Mouse (Mus musculus): ENCODE measurements around the gene Fundc1. TPM values are rescaled to one million over a fixed set of nuclear protein-coding genes. Genes with fewer than 3 reads are reported as not detected.

The Fundc1 gene
- 275 TPM for polyA plus RNA-seq (2014; fragmentation: Illumina TruSeq; extraction: RNeasy Lipid Tissue Mini Kit (QIAGEN cat#74804); ENCODE audit: low read depth, low replicate concordance)

GRCm38 (mm10) chrX:17571621-17572459, at the start of gene Fundc1:
TSS of gene Fundc1 (minus strand) at chrX:17572325.

